Mouse (Mus musculus): ENCODE results near the gene Siglech. TPM values are rescaled to one million over a fixed set of nuclear protein-coding genes. Genes with fewer than 3 reads are reported as not detected.
A peak's percentile ranks its signal among the peaks of the same experiment; 100 is the strongest.
"Not testable (repeated sequence)": the region's sequence is repeated elsewhere in the genome, so short reads cannot be mapped to it uniquely, and the experiment has no call there.

Siglech gene
- total RNA-seq (2022) = under 1 TPM in 3 of 4 experiments, not detected in 1; 0.29 to 0.63 (median 0.46) TPM

GRCm38 (mm10) chr7:55767926-55768325, at the start of gene Siglech:
TSS of gene Siglech (plus strand) at chr7:55768178.
- peak; percentile 3 for DNase-seq (ENCODE audit: low spot score)

- DNase-seq (ENCODE audit: low spot score) = no peak
Measured at GRCm38 (mm10) chr7:55722673-55723072, 45.3 kb upstream of the Siglech start.

- no peak for DNase-seq (ENCODE audit: low spot score)
Measured at GRCm38 (mm10) chr7:55728903-55729302, 39.1 kb upstream of the Siglech start.

GRCm38 (mm10) chr7:55734483-55734882, 33.5 kb upstream of the Siglech start:
- DNase-seq (ENCODE audit: low spot score) = no peak

- no peak for DNase-seq (ENCODE audit: low spot score)
Measured at GRCm38 (mm10) chr7:55737125-55737912, 30.7 kb upstream of the Siglech start.

GRCm38 (mm10) chr7:55743614-55744267, 24.2 kb upstream of the Siglech start:
- DNase-seq (ENCODE audit: low spot score) = no peak

- no peak for DNase-seq (ENCODE audit: low spot score)
Measured at GRCm38 (mm10) chr7:55744566-55745220, 23.3 kb upstream of the Siglech start.

GRCm38 (mm10) chr7:55750841-55751240, 17.1 kb upstream of the Siglech start:
- DNase-seq (ENCODE audit: low spot score) = no peak

GRCm38 (mm10) chr7:55759346-55759745, 8.6 kb upstream of the Siglech start:
- no peak for DNase-seq (ENCODE audit: low spot score)

GRCm38 (mm10) chr7:55780011-55780410, 12.0 kb downstream of the Siglech start:
- no peak for DNase-seq (ENCODE audit: low spot score)

- no peak for DNase-seq (ENCODE audit: low spot score)
Measured at GRCm38 (mm10) chr7:55782493-55782892, 14.5 kb downstream of the Siglech start.

GRCm38 (mm10) chr7:55784580-55784979, 16.6 kb downstream of the Siglech start:
- DNase-seq (ENCODE audit: low spot score) = peak; percentile 41

GRCm38 (mm10) chr7:55790586-55790985, 22.6 kb downstream of the Siglech start:
- not testable (repeated sequence) for DNase-seq (ENCODE audit: low spot score)

- DNase-seq (ENCODE audit: low spot score) = no peak
Measured at GRCm38 (mm10) chr7:55792280-55792679, 24.3 kb downstream of the Siglech start.

- DNase-seq (ENCODE audit: low spot score) = no peak
Measured at GRCm38 (mm10) chr7:55793236-55793951, 25.4 kb downstream of the Siglech start.

- DNase-seq (ENCODE audit: low spot score) = peak; percentile 96
Measured at GRCm38 (mm10) chr7:55793952-55794603, 26.1 kb downstream of the Siglech start, which contains the start of gene Tubgcp5. TSS of gene Tubgcp5 (plus strand) at chr7:55794154.

- DNase-seq (ENCODE audit: low spot score) = no peak
Measured at GRCm38 (mm10) chr7:55799981-55800380, 32.0 kb downstream of the Siglech start.

GRCm38 (mm10) chr7:55809967-55810366, 42.0 kb downstream of the Siglech start:
- DNase-seq (ENCODE audit: low spot score) = no peak

- DNase-seq (ENCODE audit: low spot score) = no peak
Measured at GRCm38 (mm10) chr7:55824468-55824867, 56.5 kb downstream of the Siglech start.

- no peak for DNase-seq (ENCODE audit: low spot score)
Measured at GRCm38 (mm10) chr7:55827551-55827950, 59.6 kb downstream of the Siglech start.

Data from heart, adult 8-10 months (tissue).